Mouse (Mus musculus): ENCODE data around the gene Kctd20.

Kctd20 gene

DNA sequence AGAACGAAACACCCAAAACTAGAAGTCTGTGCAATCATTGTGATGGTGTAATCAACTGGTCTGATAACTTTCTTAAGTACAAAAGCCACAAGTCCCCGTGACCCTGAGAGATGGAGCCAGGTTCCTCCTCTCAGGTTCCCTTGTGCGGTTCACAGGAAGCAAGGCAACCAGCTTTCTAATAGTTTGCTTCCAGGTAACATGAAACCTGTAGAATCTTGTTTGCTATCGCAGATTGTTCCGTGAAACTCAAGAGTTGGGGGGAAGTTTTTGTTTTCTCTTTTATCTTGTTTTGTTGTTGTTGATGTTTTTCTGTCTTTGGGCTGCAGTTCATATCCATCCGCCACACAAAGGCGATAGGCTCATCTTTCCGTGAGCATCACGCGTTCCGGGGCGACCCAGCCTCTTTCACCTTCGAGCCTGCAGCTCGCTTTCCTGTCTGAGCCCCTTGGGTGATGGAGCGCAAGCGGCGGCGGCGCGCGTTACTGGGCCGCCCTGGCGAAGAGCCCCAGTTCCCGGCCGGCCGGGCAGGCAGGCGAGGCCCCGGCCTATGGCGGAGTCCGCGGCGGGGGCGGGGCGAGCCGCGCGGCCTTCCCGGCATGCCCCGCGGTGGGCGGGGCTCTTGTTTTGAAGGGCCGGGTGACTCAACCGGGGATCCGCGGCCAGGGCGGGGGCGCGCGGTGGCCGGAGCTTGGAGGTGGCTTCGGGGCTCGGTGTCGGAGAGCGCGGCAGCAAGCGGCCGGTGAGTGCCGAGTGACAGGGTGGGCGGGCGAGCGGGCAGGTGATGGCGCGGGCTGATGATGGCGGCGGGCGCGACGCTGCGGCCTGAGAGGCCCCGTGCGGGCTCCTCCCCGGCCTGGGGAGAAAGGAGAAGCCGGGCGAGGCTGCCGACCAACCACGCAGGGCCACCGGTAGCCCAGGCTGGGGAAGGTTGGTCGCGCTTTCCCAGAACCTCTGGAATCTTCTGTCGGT lies at the start of gene Kctd20:
Gene Kctd20, plus strand, starts transcription at position 120 of the 969 bp plus-strand sequence.
- peak; percentile 76 for DNase-seq (ENCODE audit: low read depth, low spot score)

- DNase-seq (ENCODE audit: low read depth, low spot score), result peak; percentile 77
These were observed 47.0 kb upstream of the Kctd20 start for GRCm38 (mm10) chr17:28904546-28905376.

DNA sequence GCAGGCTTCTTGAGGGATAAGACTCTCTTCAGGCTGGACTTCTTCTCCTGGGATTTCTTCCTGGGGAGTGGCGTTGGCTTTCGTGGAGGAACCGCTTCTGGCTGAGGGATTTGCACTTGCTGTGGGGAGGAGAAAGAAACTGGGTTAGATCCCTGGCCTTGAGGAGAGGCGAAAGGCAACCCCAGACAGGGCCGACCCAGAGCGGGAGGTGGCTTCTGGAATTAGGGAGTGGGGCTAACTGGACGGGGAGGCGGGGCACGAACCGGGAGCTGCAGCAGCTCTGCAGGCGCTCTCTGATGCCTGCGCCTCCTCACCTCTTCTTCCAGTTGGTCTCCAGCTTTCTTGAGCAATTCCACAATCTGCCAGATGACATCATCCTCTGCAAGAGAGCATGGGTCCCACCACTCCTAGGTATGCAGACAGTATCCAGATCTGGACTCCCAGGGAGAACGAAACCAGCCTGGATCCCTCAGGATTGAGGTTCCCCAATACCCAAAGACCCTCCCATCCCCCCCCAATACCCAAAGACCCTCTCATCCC lies 46.3 kb upstream of the Kctd20 start:
- DNase-seq (ENCODE audit: low read depth, low spot score), result no peak

DNA sequence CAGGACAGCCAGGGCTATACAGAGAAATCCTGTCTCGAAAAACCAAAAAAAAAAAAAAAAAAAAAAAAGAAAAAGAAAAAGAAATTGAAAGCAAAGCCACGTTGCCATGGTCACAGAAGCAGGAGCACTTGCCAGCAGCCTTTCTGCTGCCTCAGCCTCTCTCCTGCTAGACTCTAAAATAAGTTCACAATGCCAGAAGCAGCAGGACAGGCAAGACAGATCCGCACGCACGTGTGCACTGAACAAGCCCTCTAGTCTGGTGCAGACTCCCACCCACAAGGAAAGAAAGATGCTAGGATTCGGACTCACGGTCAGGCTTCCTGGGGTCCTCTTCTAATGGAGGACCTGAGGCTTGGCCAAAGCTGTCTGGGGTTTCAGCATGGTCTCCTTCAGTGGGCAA lies 43.8 kb upstream of the Kctd20 start:
- DNase-seq (ENCODE audit: low read depth, low spot score), result peak; percentile 45

GRCm38 (mm10) chr17:28909252-28909941 lies 42.4 kb upstream of the Kctd20 start:
- no peak for DNase-seq (ENCODE audit: low read depth, low spot score)

GRCm38 (mm10) chr17:28910139-28910538 lies 41.6 kb upstream of the Kctd20 start:
- DNase-seq (ENCODE audit: low read depth, low spot score), result no peak

DNA sequence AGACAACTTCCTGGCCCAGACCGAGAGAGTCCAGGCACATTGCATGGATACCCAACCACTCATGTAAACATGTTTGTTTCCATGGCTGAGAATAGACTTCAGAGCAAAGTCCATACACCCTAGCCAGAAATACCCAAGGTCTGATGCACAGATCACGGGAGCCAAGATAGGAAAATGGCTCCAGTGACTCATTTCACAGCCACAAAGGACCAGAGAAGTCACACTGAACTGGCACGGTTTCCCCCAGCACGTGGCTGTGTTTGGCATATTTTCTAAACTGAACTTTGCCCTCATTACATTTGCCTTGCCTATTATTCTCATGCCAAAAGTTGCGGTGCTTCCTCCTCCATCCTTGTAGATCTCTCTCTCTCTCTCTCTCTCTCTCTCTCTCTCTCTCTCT lies 38.5 kb upstream of the Kctd20 start:
- DNase-seq (ENCODE audit: low read depth, low spot score), result no peak

DNA sequence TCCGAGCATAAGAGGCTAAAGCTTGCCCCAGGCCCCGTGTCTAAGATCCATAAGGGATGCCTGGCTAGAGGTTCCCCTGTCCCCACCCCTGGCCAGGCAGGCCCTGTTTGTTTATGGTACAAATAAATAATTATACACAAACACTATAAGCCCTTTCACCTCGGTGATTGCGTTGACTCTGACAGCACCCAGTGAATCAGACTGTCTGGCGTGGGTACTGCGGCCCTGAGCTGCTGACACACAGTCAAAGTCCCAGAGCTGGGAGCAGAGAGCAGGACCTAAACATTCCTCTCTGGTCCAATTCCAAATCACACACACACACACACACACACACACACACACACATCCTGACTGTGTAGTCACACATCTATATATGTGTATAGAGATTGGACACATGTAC lies 37.8 kb upstream of the Kctd20 start:
- DNase-seq (ENCODE audit: low read depth, low spot score), result no peak

GRCm38 (mm10) chr17:28915060-28915628 lies 36.6 kb upstream of the Kctd20 start, which contains the start of gene 4930539E08Rik:
TSS of gene 4930539E08Rik (minus strand) at chr17:28915324.
- no peak for DNase-seq (ENCODE audit: low read depth, low spot score)

DNA sequence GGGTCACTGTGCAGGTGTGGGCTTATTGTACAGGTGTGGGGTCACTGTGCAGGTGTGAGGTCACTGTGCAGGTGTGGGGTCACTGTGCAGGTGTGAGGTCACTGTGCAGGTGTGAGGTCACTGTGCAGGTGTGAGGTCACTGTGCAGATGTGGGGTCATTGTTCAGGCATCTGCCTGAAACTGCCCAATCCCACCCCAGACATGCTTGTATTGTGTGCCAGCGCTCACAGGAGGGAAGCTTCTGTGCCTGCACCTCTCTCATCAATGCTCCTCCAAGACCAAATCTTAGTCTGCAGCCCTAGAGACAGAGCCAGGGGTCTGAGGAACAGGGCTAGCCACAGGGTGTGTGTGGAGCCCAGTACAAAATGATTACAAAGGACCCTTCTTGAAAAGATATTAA lies 35.2 kb upstream of the Kctd20 start:
- no peak for DNase-seq (ENCODE audit: low read depth, low spot score)

DNA sequence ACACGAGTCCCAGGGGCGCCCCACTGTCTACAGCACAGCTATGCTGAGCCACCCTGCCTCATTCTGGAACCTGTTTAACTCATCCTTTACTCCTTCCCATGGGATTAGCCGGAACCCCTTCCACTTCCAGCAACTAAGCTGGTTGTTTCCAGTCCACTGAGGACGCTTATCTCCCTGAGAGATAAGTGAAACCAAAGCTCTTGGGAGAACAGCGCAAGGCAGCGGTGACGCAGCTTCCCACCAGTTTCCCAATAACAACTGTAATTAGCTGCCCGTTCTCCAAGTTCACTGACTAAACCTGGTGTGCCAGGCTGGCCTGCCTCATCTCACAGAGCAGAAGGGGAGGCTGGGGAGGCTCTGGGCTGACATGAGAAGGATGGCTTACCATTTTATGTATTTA lies 30.7 kb upstream of the Kctd20 start:
- no peak for DNase-seq (ENCODE audit: low read depth, low spot score)

DNA sequence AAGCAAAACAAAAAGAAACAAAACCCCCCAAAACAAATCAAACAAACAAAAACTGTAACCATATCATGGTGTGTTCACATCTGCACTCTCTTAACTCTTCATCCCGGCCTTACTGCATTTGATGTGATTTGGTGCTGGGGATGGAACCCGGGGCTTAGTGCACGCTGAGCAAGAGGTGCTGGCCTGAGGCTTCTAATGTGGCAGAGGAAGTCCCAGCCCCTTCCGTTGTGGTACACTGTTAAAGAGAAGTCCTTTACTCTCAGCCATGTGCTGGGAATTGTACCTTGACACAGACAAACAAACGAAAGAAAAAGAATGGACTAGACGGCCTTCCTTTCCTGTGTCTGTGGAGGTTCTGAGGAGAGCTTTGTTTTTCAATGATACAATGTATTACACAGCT lies 29.7 kb upstream of the Kctd20 start:
- no peak for DNase-seq (ENCODE audit: low read depth, low spot score)

GRCm38 (mm10) chr17:28924957-28925595 lies 26.7 kb upstream of the Kctd20 start:
- no peak for DNase-seq (ENCODE audit: low read depth, low spot score)

DNA sequence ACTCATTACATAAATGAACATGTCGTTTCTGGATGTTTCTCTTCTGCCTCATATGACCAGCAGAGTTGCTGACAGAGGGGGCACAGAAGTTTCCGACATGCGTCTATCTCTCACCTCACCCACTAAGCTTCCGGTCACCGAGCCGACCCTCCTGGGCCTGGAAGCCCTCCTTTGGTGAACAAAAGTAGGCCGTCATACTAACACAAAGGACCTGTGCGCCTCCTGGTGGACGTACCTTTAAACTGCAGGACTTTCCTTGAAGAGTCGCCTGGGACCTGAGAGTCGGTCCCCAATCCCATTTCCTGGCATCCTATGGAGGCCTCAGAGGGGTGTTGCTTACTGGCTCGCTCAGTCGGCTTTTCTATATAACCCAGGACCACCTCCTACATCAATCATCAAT lies 25.4 kb upstream of the Kctd20 start:
- DNase-seq (ENCODE audit: low read depth, low spot score), result peak; percentile 40

DNA sequence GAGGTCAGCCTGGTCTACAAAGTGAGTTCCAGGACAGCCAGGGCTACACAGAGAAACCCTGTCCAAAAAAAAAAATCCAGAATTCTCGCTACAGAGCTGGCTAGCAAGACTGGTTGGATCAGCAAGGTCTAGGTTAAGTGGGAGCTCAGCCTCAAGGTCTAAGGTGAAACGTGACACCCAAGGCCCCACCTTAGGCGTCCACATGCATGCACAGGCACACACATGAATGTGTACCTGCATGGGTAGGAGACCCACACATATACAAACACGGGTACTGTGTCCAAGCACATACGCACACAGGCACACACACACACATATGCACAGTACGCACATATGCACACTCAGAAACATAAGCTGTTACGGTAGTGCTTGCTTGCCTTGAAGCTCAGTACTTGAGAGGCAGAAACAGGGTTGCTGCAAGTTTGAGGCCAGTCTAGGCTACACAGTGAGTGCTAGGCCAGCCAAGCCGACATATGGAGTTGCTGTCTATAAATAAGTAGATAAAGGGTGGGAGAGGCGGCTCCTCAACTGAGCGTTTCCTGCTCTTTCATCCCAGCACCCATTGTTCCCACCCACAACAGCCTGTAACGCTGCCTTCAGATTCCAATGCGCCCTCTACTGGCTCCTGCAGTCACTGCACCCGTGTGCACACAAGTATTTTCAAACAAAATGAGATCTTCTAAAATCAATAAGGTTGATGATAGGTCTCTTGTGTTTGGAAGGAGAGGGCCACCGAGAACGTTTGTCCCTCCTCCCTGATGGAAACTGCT lies 24.7 kb upstream of the Kctd20 start:
- no peak for DNase-seq (ENCODE audit: low read depth, low spot score)

DNA sequence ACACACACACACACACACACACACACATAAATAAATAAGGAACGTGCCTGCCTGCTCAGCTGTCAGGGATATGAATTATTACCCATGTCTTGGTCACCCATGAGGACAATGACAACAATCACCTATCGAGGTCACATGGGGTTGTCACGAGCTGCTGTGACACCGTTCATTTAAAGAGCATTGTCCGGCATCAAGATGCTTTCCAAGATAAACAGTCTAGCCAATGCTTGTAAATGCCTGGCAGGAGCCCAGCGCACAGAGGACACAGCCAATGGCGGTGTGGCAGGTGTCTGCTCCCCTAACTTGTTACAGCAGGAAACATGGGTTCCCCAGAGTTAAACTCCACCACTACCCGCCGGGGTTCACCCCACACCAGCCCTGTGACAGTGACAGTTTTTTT lies 23.7 kb upstream of the Kctd20 start:
- DNase-seq (ENCODE audit: low read depth, low spot score), result no peak

DNA sequence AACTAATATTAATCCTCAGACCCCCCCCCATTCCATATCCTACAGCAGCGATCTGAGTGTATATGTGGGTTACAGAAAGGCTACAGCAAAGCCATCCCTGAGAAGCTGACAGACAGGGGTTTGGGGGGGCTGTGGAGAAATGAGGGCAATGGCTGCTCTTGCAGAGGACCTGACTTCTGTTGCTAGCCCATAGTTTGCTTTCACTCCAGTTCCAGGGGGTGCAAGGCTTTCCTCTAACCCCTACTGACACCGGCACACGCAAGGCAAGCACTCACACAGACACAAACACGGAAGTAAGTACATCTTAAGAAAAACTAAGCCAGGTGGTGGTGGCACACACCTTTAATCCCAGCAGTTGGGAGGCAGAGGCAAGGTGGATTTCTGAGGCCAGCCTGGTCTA lies 22.4 kb upstream of the Kctd20 start:
- no peak for DNase-seq (ENCODE audit: low read depth, low spot score)

GRCm38 (mm10) chr17:28930392-28931074 lies 21.2 kb upstream of the Kctd20 start:
- DNase-seq (ENCODE audit: low read depth, low spot score), result no peak

- DNase-seq (ENCODE audit: low read depth, low spot score), result no peak
These were observed 20.1 kb upstream of the Kctd20 start for GRCm38 (mm10) chr17:28931436-28932211.

Measured in brain, embryonic 18.5 days (tissue).